Mouse (Mus musculus): ENCODE measurements around the gene Osgin1. TPM values are rescaled to one million over a fixed set of nuclear protein-coding genes. Genes with fewer than 3 reads are reported as not detected.
A peak's percentile ranks its signal among the peaks of the same experiment; 100 is the strongest.

Gene Osgin1
- total RNA-seq (2021), result 1 to 10 TPM in 1 of 2 experiments, under 1 TPM in 1; 0.98 to 2.0 TPM

GRCm38 (mm10) chr8:119433582-119434174, at the start of gene Osgin1:
Gene Osgin1, plus strand, starts transcription at chr8:119434124.
- no peak for DNase-seq
- intact Hi-C loops (cut with DNase I), result no loop called here

GRCm38 (mm10) chr8:119384478-119384877, 49.4 kb upstream of the Osgin1 start:
- intact Hi-C loops (cut with DNase I), result loop anchor here (2.0 kb wide), 2 partner anchors 74 to 160 kb away; no protein-coding TSS in a partner anchor
- peak; percentile 73 to 87 for DNase-seq

DNA sequence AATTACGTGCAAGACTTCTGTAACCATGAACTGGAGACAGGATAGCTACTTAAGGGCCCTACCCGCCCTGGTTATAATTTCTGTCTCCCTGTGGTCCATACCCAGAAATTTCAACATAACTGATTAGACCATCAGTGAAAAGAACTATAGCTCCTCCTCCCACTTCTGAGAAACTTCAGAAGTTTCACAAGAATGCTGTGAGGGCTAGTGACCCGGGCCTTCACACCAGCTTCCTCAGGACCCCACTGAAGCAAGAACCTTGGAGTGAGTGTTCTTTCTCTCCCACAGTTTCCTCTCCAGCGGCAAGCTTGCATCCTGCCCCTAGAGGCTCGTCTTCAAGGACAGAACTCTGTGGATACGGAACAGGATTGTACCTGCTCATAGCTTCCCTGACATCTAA, 48.1 kb upstream of the Osgin1 start:
- no peak for DNase-seq
- intact Hi-C loops (cut with DNase I), result loop anchor here (2.0 kb wide), 2 partner anchors 75 to 161 kb away; no protein-coding TSS in a partner anchor

GRCm38 (mm10) chr8:119386988-119387387, 46.9 kb upstream of the Osgin1 start:
- intact Hi-C loops (cut with DNase I), result no loop called here
- DNase-seq, result no peak

DNA sequence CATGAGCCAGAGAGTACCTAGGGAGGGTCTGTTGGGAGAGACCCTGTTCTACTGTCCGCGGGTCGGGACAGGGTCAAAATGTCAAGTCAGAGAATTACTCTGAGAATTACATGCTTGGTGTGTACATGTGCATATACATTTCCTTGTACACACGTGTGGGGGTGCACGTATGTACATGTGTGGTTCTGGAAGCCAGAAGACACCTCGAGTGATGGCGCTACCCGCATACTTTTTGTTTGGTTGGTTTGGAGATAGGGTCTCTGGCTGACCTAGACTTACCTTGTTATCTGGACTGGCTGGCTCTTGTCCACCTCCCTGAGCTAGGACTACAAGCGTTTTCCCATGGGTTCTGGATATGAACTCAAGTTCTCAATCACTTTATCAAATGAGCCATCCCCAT, 39.8 kb upstream of the Osgin1 start:
- DNase-seq, result no peak
- intact Hi-C loops (cut with DNase I), result no loop called here

GRCm38 (mm10) chr8:119394524-119395026, 39.3 kb upstream of the Osgin1 start, which contains the start of gene Mlycd:
Gene Mlycd, plus strand, starts transcription at chr8:119394878.
- peak; percentile 96 for DNase-seq
- intact Hi-C loops (cut with DNase I), result no loop called here

- intact Hi-C loops (cut with DNase I), result no loop called here
- peak; percentile 28 to 41 for DNase-seq
These were observed 38.6 kb upstream of the Osgin1 start for GRCm38 (mm10) chr8:119395072-119395950.

DNA sequence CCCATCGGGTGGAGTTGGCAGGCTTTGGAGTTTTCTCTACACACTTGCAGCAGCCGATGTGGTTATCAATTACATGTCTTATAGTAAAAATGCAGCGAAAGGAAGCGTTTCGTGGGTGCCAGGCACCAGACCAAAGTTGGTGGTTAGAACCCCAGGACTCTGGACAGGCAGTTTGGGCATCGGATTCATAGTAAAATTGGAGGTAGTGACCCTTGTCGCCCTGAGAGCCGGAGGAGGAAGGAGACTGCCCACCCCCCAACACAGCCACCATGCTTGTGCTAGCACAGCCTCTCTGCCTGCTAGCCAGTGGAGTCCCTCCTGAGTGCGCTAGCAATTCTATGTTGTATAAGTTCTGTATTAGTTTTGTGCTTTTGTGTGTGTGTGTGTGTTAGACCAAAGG, 35.4 kb upstream of the Osgin1 start:
- DNase-seq, result no peak
- intact Hi-C loops (cut with DNase I), result no loop called here

GRCm38 (mm10) chr8:119399255-119399654, 34.7 kb upstream of the Osgin1 start:
- peak; percentile 80 to 85 for DNase-seq
- intact Hi-C loops (cut with DNase I), result no loop called here

DNA sequence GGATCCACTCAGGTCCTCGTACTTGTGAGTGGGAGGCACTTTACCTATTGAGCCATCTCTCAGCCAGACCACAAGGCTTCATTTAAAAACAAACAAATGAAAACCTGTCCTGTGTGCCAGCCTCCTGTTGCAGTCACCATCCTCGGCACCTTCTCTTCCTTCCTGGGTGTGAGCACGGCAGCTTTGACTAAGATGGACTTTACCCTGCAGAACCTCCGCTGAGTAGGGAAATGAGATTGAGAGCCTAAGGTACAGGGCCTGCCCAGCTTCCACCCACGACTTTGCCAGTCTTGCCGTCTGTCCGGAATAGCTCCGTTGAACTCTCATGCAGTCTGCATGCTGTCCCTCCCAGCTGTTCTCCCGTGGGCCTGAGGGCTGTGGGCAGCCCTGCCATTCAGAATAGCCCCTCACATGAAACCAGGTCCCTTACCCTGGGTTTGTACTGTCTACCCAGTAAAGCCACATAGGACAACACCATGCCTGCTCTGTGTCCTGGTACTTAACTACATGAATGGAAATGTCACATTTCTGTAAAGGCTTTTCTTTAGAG, 33.7 kb upstream of the Osgin1 start:
- DNase-seq, result no peak

GRCm38 (mm10) chr8:119400904-119401303, 33.0 kb upstream of the Osgin1 start:
- intact Hi-C loops (cut with DNase I), result no loop called here
- no peak for DNase-seq

More for the DNA sequence above, 33.7 kb upstream of the Osgin1 start:
- intact Hi-C loops (cut with DNase I), result no loop called here

DNA sequence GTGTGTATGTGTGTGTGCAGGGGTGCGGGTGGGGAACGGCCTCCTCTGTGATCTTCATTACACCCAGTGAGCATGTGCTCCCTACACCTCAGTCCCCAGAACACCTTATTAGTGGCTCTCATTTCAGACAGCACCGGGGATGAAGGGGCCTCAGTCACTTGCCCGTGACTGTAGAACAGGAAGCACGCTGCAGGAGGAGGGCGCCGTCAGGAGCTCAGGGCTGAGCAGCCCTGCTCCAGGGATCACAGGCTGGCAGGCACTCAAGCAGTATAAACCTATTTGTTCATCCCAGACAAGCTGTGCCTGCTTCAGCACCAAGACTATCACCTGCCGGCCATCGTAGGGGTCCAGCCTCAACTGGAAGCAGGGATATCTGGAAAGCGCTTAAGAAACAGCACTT, 30.0 kb upstream of the Osgin1 start:
- intact Hi-C loops (cut with DNase I), result no loop called here
- DNase-seq, result no peak

- DNase-seq, result no peak
- intact Hi-C loops (cut with DNase I), result no loop called here
These were observed 29.3 kb upstream of the Osgin1 start for GRCm38 (mm10) chr8:119404648-119405047.

DNA sequence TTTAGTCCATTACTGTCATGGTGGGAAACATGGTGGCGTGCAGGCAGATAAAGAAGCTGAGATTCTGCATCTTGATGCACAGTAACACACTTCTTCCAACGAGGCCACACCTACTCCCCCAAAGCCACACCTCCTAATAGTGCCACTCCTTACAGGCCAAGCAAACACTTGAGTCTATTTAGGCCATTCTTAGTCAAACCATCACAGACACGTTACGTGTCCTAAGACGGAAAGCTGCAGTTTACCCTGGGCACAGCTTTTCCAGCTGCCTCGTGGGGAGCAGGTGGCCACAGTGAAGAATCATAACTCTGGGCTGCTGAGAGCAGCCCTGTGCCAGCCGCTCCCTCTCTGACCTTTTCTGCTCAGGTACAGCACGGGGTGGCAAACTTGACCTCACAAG, 25.6 kb upstream of the Osgin1 start:
- DNase-seq, result no peak
- intact Hi-C loops (cut with DNase I), result no loop called here

- intact Hi-C loops (cut with DNase I), result loop anchor here (1.0 to 10.0 kb wide), 4 partner anchors 29 to 263 kb away; partner anchors contain the start of gene Taf1c
These were observed 21.7 kb upstream of the Osgin1 start for GRCm38 (mm10) chr8:119412037-119412734.

GRCm38 (mm10) chr8:119412735-119413498, 21.0 kb upstream of the Osgin1 start:
- intact Hi-C loops (cut with DNase I), result loop anchor here (1.0 to 10.0 kb wide), 4 partner anchors 28 to 262 kb away; partner anchors contain the start of gene Taf1c

More at GRCm38 (mm10) chr8:119412037-119412734, 21.7 kb upstream of the Osgin1 start:
- no peak for DNase-seq

DNA sequence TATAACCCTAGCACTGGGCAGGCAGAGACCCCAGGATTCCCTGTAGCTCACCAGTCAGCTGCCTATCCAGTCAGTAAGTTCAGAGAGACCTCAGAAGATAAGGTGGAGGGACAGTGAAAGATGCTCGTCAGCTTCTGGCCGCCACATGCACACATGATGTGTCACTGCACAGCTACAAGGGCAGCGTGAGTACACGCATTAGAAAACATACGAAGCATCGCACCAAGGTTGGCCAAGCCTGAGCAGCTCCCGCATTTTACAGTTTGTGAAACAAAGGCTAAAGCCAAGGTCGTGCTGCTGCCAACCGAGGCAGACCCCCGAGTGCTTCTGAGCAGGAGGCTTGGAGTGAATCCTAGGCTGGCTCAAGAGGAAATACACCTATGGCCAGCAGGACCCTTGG, 20.3 kb upstream of the Osgin1 start:
- DNase-seq, result no peak
- intact Hi-C loops (cut with DNase I), result loop anchor here (2.0 to 10.0 kb wide), 3 partner anchors 27 to 261 kb away; partner anchors contain the start of gene Taf1c

More at GRCm38 (mm10) chr8:119412735-119413498, 21.0 kb upstream of the Osgin1 start:
- peak; percentile 81 to 87 for DNase-seq

DNA sequence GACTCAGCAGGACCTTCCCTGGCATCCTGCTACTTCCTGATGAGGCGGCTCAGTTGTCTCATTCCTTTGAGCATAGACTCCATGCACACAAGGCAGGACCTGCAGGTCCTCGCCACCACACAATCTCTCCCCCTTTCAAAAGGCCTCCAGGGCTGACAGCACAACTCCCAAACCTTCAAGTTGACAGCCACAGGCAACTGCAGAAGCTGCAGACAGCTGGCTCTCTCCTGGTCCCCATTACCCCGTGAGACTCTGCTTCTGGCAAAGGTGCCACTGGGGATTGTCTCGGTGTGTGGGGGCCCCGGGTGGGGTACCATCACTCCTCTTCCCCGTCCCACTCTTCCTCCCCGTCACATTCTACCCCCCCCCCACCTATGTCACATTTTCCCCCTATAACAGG, 13.6 kb upstream of the Osgin1 start:
- intact Hi-C loops (cut with DNase I), result no loop called here
- DNase-seq, result no peak

GRCm38 (mm10) chr8:119421603-119422122, 12.3 kb upstream of the Osgin1 start:
- intact Hi-C loops (cut with DNase I), result loop anchor here (2.0 kb wide), 1 partner anchor 19 kb away; no protein-coding TSS in a partner anchor
- DNase-seq, result no peak
